Mouse (Mus musculus): ENCODE measurements around the gene Cntnap2. TPM values are rescaled to one million over a fixed set of nuclear protein-coding genes. Genes with fewer than 3 reads are reported as not detected.

Gene Cntnap2
- 54.5 and 97.1 TPM in 2 replicates for polyA plus RNA-seq (2014; fragmentation: Nextera tagmentation; extraction: Ambion mirVana)

DNA sequence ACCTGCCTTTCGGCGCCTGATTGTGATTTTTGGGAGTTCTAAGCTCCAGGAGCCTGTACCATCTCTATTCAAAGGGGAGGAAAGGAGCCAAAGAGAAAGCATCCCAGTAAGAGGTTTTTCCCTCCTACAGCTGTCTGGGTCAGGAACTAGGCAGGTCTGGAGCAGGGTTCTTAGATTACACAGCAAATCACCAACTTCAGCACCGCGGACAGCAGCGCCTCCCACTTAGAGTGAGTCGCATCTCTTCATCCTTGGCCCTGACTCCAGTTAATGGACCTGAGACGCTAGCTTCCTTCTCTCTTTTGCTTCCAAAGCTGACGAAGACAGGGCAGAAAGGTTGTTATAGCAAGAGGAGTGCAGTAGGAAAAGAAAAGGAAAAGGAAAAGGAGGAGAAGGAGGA, at the start of gene Cntnap2:
TSS of gene Cntnap2 (plus strand) at position 267 of the 400 bp plus-strand sequence.
- DNase-seq: peak; percentile 85
- H3K36me3 ChIP-seq (ENCODE audit: control insufficient read depth, insufficient read depth, low read length): no peaks in the 10 kb centered on the region
- H3K9ac ChIP-seq (replicated peaks; ENCODE audit: low read length): peak within 1 kb of the TSS; percentile 55
- H3K27me3 ChIP-seq (ENCODE audit: control insufficient read depth, insufficient read depth, low read length): no peaks in the 10 kb centered on the region
- no peaks in the 10 kb centered on the region for H3K9me3 ChIP-seq (ENCODE audit: control insufficient read depth, low read length)
- no peaks in the 10 kb centered on the region for H3K4me1 ChIP-seq (ENCODE audit: control insufficient read depth, insufficient read depth, low read length)
- 0 out of 2 replicates have a peak, but pooled peaks have one; percentile 51 for ATAC-seq (ENCODE audit: low FRiP score, low TSS enrichment)
- peak within 1 kb of the TSS; percentile 57 for H3K4me2 ChIP-seq (ENCODE audit: low read length)
- peak within 1 kb of the TSS; percentile 92 for H3K27ac ChIP-seq (replicated peaks; ENCODE audit: low read depth, low read length)
- WGBS: 10% methylated on average over 8 of the region's 8 CpGs
- peak within 1 kb of the TSS; percentile 43 for H3K4me3 ChIP-seq (replicated peaks; ENCODE audit: low read depth, low read length)

DNA sequence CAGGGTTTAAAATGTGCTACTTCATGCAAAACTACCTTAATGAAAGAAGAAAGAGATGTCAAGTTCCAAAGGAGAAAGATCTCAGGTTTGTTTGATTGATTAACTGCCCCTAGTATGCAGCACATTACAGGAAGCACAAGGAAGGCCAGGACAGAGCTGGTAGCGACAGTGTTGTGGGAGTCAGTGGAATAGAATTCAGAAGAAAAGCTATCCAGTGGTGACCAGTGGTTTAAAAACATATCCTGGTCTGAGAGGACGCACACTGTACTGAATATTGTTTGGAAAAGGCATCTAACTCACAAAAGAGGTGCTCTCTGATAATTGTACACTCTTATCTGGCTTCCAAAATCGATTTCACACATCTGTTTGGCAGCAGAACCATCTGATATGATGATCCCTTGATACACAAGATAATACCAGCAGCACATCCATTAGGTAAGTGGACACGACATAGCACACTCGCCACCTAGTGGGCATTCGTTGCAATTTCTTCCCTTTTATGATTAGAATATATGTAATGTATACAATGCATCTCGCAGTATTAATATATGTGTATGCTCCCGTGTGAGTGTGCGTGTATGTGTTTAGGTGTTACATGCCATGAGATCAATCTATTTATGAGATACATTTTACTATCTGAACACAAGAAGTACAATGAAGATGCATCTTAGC, 33.0 kb upstream of the Cntnap2 start:
- Histone ChIP-seq H3K27ac (replicated peaks; ENCODE audit: low read depth, low read length) (no peak overlapping the region), H3K4me2 (ENCODE audit: low read length) (no peak overlapping the region), H3K36me3 (ENCODE audit: control insufficient read depth, insufficient read depth, low read length) (no peaks in the 10 kb centered on the region), H3K9me3 (ENCODE audit: control insufficient read depth, low read length) (no peaks in the 10 kb centered on the region), H3K4me1 (ENCODE audit: control insufficient read depth, insufficient read depth, low read length) (no peaks in the 10 kb centered on the region), H3K4me3 (replicated peaks; ENCODE audit: low read depth, low read length) (no peak overlapping the region), H3K27me3 (ENCODE audit: control insufficient read depth, insufficient read depth, low read length) (no peaks in the 10 kb centered on the region), H3K9ac (replicated peaks; ENCODE audit: low read length) (no peak overlapping the region)
- ATAC-seq (ENCODE audit: low FRiP score, low TSS enrichment) (peak; percentile 83), DNase-seq (peak; percentile 90)
- 23% methylated on average over 9 of the region's 9 CpGs for WGBS

DNA sequence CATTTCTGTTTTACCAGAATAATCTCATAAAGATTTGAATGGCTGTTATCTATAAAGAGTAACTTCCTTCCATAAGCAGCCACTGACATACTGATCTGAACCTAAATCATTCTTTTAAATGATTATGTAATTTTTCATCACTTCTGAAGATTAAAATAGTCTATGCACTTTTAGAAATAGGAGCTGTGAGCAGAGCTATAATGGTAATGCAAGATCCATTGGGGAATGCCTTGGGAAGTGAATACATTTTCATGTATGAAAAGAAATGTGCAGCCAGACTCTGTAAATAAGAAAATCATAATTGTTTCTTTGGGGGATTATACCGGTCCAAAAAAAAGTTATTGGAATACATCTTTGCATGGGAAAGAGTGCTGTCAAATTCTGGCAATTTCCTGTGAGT, 19.7 kb upstream of the Cntnap2 start:
- DNase-seq: no peak
- H3K4me1 ChIP-seq (ENCODE audit: control insufficient read depth, insufficient read depth, low read length): no peaks in the 10 kb centered on the region
- no peak overlapping the region for H3K4me3 ChIP-seq (replicated peaks; ENCODE audit: low read depth, low read length)
- no peak overlapping the region for H3K27ac ChIP-seq (replicated peaks; ENCODE audit: low read depth, low read length)
- ATAC-seq (ENCODE audit: low FRiP score, low TSS enrichment): no peak
- no peaks in the 10 kb centered on the region for H3K36me3 ChIP-seq (ENCODE audit: control insufficient read depth, insufficient read depth, low read length)
- H3K4me2 ChIP-seq (ENCODE audit: low read length): no peak overlapping the region
- 66% methylated on average over 1 of the region's 1 CpGs for WGBS
- no peaks in the 10 kb centered on the region for H3K9me3 ChIP-seq (ENCODE audit: control insufficient read depth, low read length)
- H3K27me3 ChIP-seq (ENCODE audit: control insufficient read depth, insufficient read depth, low read length): no peaks in the 10 kb centered on the region
- H3K9ac ChIP-seq (replicated peaks; ENCODE audit: low read length): no peak overlapping the region

DNA sequence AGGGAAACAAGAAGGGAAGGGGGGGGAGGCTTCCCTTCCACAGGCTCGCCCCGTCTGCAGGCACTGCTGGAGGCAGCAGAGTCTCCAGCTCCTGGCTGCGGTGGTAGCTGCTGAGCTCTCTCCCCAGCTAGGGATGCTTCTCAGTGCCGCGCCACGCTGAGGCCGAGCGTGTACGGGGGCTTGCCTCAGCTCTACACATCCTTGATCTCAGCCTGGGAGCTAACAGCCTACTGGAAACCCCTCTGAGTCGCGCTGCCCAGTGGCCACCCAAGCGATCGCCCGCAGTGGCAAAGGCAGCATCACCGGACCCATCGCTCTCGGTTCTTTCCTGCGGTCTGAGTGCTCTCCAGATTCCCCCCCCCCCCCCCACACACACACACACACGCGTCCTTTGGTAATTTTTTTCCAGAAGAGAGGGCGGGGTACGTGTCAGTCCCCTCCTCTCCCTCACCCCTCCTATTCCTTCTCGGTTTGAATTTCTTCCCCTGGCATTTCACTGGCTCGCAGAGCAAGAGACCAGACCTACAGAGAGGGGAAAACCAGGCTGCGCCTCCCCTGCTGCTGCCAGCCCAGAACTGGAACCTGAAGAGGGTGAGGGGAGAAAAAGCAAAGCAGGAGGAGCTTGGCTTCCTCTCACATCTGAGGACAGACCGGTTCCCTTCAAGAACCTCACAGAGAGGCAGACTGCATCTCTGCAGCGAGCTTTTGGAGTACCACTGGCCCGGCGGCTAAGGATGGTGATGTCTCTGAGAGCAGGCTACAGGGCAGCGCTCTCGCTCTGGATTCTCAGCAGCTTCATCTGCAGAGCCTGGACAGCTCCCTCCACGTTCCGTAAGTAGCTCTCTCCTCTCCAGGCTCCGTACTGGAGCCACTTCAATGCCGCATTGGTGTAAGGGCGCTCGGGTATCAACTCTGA, 657 bp downstream of the Cntnap2 start:
- peak overlapping the region; percentile 92 for H3K27ac ChIP-seq (replicated peaks; ENCODE audit: low read depth, low read length)
- peak; percentile 91 for ATAC-seq (ENCODE audit: low FRiP score, low TSS enrichment)
- peak; percentile 84 for DNase-seq
- no peaks in the 10 kb centered on the region for H3K36me3 ChIP-seq (ENCODE audit: control insufficient read depth, insufficient read depth, low read length)
- H3K9ac ChIP-seq (replicated peaks; ENCODE audit: low read length): peak overlapping the region; percentile 55
- peak overlapping the region; percentile 57 for H3K4me2 ChIP-seq (ENCODE audit: low read length)
- H3K9me3 ChIP-seq (ENCODE audit: control insufficient read depth, low read length): no peaks in the 10 kb centered on the region
- no peaks in the 10 kb centered on the region for H3K27me3 ChIP-seq (ENCODE audit: control insufficient read depth, insufficient read depth, low read length)
- H3K4me1 ChIP-seq (ENCODE audit: control insufficient read depth, insufficient read depth, low read length): no peaks in the 10 kb centered on the region
- peak overlapping the region; percentile 43 for H3K4me3 ChIP-seq (replicated peaks; ENCODE audit: low read depth, low read length)
- under 1% methylated on average over 35 of the region's 37 CpGs for WGBS

DNA sequence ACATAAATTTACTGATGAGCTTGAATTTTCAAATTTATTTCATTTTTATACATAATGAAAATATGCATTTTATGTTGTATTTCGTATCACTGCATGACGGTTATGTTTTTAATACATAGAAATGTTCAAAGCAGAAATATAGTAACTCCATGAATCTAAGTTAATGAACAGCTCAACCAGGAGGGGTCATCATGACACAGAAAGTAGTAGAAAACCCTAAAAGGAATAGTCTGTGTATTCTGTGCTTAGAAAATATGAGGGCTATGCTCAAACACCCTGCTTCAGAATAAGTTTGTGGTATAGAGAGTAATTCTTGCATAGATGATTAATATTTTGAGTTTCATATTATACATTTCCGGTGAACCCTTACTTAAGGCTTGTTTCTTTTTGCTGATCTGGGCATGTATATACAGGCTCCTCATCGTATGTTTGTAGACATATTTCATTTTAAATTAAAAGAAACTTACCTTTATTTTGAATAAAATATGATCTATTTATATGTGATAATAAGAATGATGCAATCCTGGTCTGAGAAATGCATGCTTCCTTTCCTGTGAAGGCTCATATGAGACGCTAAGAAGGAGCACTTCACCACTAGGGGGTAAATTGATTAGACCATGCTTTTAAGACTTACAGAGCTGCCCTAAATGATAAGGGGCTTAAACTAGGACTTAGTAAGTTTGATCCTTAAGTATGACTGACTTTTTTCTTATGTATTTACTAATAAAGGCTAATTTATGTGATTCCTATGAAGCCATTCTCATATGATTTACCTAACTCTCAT, 3.2 kb downstream of the Cntnap2 start:
- DNase-seq (peak; percentile 72), ATAC-seq (ENCODE audit: low FRiP score, low TSS enrichment) (no peak)
- 66% methylated on average over 5 of the region's 5 CpGs for WGBS
- Histone ChIP-seq H3K4me1 (ENCODE audit: control insufficient read depth, insufficient read depth, low read length) (no peaks in the 10 kb centered on the region), H3K9me3 (ENCODE audit: control insufficient read depth, low read length) (no peaks in the 10 kb centered on the region), H3K27ac (replicated peaks; ENCODE audit: low read depth, low read length) (no peak overlapping the region), H3K27me3 (ENCODE audit: control insufficient read depth, insufficient read depth, low read length) (no peaks in the 10 kb centered on the region), H3K36me3 (ENCODE audit: control insufficient read depth, insufficient read depth, low read length) (no peaks in the 10 kb centered on the region), H3K4me2 (ENCODE audit: low read length) (peak overlapping the region; percentile 28), H3K9ac (replicated peaks; ENCODE audit: low read length) (no peak overlapping the region), H3K4me3 (replicated peaks; ENCODE audit: low read depth, low read length) (peak overlapping the region; percentile 14; the same call in 1 of the 2 replicates)

DNA sequence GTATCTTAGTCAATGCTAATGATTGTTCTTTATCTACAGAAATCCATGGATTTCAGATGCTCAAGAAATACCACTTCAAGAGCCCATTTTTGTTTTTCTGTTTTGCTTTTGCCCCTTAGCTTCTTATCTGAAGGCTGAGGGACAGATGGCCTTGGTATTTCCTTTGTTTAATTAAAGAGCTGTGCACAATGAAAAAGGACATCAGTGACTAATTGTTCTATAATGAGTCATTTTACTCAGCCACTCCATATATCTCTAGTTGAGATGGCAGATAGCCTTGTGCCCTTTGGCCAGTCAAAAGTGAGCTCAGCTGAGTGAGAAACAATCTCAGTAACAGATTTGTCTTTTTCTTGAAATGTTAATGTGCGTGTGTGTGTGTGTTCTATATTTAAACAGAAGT, 29.1 kb downstream of the Cntnap2 start:
- ATAC-seq (ENCODE audit: low FRiP score, low TSS enrichment): no peak
- no peak overlapping the region for H3K9ac ChIP-seq (replicated peaks; ENCODE audit: low read length)
- WGBS: 96% methylated on average over 1 of the region's 1 CpGs

DNA sequence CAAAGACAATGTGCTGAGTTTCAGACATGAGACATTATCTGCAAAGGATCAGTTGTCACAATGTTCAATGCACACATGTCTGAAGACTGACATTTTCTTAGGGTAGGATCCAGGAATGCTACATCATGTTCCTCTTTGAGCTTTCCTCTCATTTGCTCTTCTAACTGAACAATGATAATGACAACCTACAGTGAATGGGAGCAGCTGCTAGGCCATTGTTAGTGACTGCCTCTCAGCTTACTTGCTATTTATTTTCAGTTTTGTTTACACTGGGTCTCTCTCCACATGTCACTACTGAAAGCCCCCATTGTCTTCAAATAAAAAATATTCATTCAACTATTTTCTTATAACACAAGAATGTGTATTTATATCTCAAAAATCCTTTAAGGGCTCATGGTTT, 54.5 kb downstream of the Cntnap2 start:
- no peak for ATAC-seq (ENCODE audit: low FRiP score, low TSS enrichment)
- no peaks in the 10 kb centered on the region for H3K9me3 ChIP-seq (ENCODE audit: control insufficient read depth, low read length)
- H3K27ac ChIP-seq (replicated peaks; ENCODE audit: low read depth, low read length): no peak overlapping the region
- no peaks in the 10 kb centered on the region for H3K27me3 ChIP-seq (ENCODE audit: control insufficient read depth, insufficient read depth, low read length)
- H3K4me3 ChIP-seq (replicated peaks; ENCODE audit: low read depth, low read length): no peak overlapping the region
- no peak overlapping the region for H3K4me2 ChIP-seq (ENCODE audit: low read length)
- no peaks in the 10 kb centered on the region for H3K36me3 ChIP-seq (ENCODE audit: control insufficient read depth, insufficient read depth, low read length)
- no peaks in the 10 kb centered on the region for H3K4me1 ChIP-seq (ENCODE audit: control insufficient read depth, insufficient read depth, low read length)
- no peak for DNase-seq
- H3K9ac ChIP-seq (replicated peaks; ENCODE audit: low read length): no peak overlapping the region

More for the DNA sequence above, 29.1 kb downstream of the Cntnap2 start:
- DNase-seq: no peak
- Histone ChIP-seq H3K27me3 (ENCODE audit: control insufficient read depth, insufficient read depth, low read length) (no peaks in the 10 kb centered on the region), H3K4me2 (ENCODE audit: low read length) (no peak overlapping the region), H3K9me3 (ENCODE audit: control insufficient read depth, low read length) (no peaks in the 10 kb centered on the region), H3K4me3 (replicated peaks; ENCODE audit: low read depth, low read length) (no peak overlapping the region), H3K27ac (replicated peaks; ENCODE audit: low read depth, low read length) (no peak overlapping the region), H3K36me3 (ENCODE audit: control insufficient read depth, insufficient read depth, low read length) (no peaks in the 10 kb centered on the region), H3K4me1 (ENCODE audit: control insufficient read depth, insufficient read depth, low read length) (no peaks in the 10 kb centered on the region)

DNA sequence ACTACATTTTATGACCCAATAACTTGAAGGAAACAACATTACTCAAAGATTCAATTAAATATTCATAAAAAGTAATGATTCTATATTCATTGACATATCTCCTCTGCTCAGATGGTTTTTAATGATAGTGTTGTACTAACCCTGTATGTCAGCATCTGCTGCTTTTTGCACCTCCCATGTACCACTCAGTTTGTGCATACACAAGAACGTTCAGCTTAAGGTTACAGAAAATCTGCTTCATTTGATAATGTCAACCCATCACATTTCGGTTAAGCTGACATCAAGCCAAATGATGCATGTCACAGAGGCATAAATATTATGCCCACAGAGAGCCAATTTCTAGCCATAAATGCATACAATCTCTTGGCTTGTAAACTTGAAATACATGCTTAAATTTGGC, 85.7 kb downstream of the Cntnap2 start:
- 68% methylated on average over 2 of the region's 2 CpGs for WGBS
- ATAC-seq (ENCODE audit: low FRiP score, low TSS enrichment) (no peak), DNase-seq (no peak)
- no peak overlapping the region for H3K9ac ChIP-seq (replicated peaks; ENCODE audit: low read length)
- H3K27ac ChIP-seq (replicated peaks; ENCODE audit: low read depth, low read length): no peak overlapping the region
- no peaks in the 10 kb centered on the region for H3K27me3 ChIP-seq (ENCODE audit: control insufficient read depth, insufficient read depth, low read length)
- no peaks in the 10 kb centered on the region for H3K4me1 ChIP-seq (ENCODE audit: control insufficient read depth, insufficient read depth, low read length)
- no peaks in the 10 kb centered on the region for H3K36me3 ChIP-seq (ENCODE audit: control insufficient read depth, insufficient read depth, low read length)
- no peaks in the 10 kb centered on the region for H3K9me3 ChIP-seq (ENCODE audit: control insufficient read depth, low read length)
- no peak overlapping the region for H3K4me2 ChIP-seq (ENCODE audit: low read length)
- H3K4me3 ChIP-seq (replicated peaks; ENCODE audit: low read depth, low read length): no peak overlapping the region

Data from midbrain, embryonic 14.5 days (tissue).